Mouse (Mus musculus): ENCODE results near the gene Ankrd2. TPM values are rescaled to one million over a fixed set of nuclear protein-coding genes. Genes with fewer than 3 reads are reported as not detected.

Gene Ankrd2
- polyA plus RNA-seq (2012; rRNA removed): 6.3 and 6.8 TPM in 2 replicates

DNA sequence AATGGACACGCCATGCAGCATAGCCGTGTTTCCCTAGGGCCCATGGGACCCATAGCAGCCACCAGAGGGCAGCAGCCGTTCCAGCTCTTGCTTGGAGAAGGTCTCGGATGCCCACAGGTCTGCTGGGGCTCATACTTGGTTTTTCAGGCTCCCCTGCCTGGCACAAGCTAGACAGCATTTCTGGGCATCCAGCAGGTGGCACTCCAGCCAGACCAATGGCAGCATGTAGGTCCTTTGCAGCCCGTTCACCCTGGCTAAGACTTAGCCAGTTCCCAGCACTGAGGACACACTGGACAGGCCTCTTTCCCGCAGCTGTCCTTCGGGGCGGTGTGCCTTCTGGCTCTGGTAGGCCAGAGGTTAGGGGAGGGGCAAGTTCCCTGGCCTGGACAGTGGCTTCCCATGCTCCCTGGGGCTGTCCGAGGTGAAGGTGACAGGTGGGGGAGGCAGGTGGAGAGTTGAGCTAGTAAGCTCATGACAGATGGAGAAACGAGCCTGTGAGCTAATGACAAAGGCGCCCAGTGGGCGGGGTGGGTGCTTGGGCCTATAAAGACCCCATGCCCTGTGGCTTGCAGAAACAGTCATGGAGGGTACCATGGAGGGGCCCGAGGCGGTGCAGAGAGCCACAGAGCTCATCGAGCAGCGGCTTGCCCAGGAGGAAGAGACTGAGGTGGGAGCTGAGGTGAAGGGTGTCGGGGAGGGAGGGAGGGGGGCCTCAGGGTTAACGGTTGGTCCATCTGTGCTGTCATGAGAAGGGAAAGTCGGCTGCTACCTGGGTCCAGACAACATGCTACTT, at the start of gene Ankrd2:
TSS of gene Ankrd2 (plus strand) at position 545 of the 793 bp plus-strand sequence.
- Histone ChIP-seq H3K27me3 (ENCODE audit: control insufficient read depth, insufficient read depth, low read length) (no peaks in the 10 kb centered on the region), H3K4me3 (ENCODE audit: extremely low read depth, insufficient read depth, insufficient read length) (no peak within 1 kb of the TSS), H3K36me3 (ENCODE audit: control insufficient read depth, insufficient read depth, low read length) (peaks cover 2% of the 10 kb centered on the region; the same call in 1 of the 2 replicates), H3K27ac (ENCODE audit: insufficient read depth, low read length) (no peak within 1 kb of the TSS), H3K4me1 (ENCODE audit: control insufficient read depth, insufficient read depth, insufficient read length) (no peaks in the 10 kb centered on the region)
- 66% methylated on average over 19 of the region's 19 CpGs for WGBS
- no peak for TF ChIP-seq POLR2A (IDR thresholded peaks at IDR 0.05; ENCODE audit: low read depth, low read length)
- TF ChIP-seq CTCF (IDR thresholded peaks at IDR 0.05; ENCODE audit: extremely low read depth, insufficient read depth, insufficient read length, insufficient replicate concordance): peak; percentile 68; the same call in 1 of the 2 replicates
- DNase-seq (ENCODE audit: low read depth in 1 of 2, low spot score in 2 of 2): peak; percentile 38 to 66

- no peaks in the 10 kb centered on the region for H3K36me3 ChIP-seq (ENCODE audit: control insufficient read depth, insufficient read depth, low read length)
- H3K27me3 ChIP-seq (ENCODE audit: control insufficient read depth, insufficient read depth, low read length): no peaks in the 10 kb centered on the region
- no peak for DNase-seq (ENCODE audit: low read depth in 1 of 2, low spot score in 2 of 2)
- peaks cover 3% of the 10 kb centered on the region; the same call in 1 of the 2 replicates for H3K4me1 ChIP-seq (ENCODE audit: control insufficient read depth, insufficient read depth, insufficient read length)
- 92% methylated on average over 4 of the region's 4 CpGs for WGBS
- H3K27ac ChIP-seq (ENCODE audit: insufficient read depth, low read length): no peak overlapping the region
- TF ChIP-seq CTCF (IDR thresholded peaks at IDR 0.05; ENCODE audit: extremely low read depth, insufficient read depth, insufficient read length, insufficient replicate concordance) (no peak), POLR2A (IDR thresholded peaks at IDR 0.05; ENCODE audit: low read depth, low read length) (no peak)
- H3K4me3 ChIP-seq (ENCODE audit: extremely low read depth, insufficient read depth, insufficient read length): no peak overlapping the region
Measured at GRCm38 (mm10) chr19:41987206-41987605, 48.6 kb upstream of the Ankrd2 start.

DNA sequence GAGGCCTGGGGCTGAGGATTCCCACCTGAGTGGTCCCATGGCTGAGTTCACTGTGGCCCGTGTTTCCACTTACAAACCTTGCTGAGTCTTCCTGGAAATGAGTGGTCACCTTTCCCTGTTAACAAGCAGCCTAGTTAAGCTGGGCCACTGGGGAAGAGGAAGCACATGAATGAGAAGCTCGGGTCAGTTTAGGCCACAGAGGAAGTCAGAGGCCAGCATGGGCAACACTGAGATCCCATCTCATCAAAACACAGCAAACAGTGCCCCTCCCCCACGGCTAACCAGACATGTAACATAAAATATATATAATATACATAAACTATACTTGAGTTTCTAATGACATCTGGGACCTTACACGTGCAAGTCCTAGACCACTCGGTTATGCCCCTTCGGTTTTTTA, 46.0 kb upstream of the Ankrd2 start:
- Histone ChIP-seq H3K4me3 (ENCODE audit: extremely low read depth, insufficient read depth, insufficient read length) (no peak overlapping the region), H3K36me3 (ENCODE audit: control insufficient read depth, insufficient read depth, low read length) (no peaks in the 10 kb centered on the region), H3K27ac (ENCODE audit: insufficient read depth, low read length) (no peak overlapping the region), H3K27me3 (ENCODE audit: control insufficient read depth, insufficient read depth, low read length) (no peaks in the 10 kb centered on the region), H3K4me1 (ENCODE audit: control insufficient read depth, insufficient read depth, insufficient read length) (no peaks in the 10 kb centered on the region)
- WGBS: 54% methylated on average over 6 of the region's 6 CpGs
- DNase-seq (ENCODE audit: low read depth in 1 of 2, low spot score in 2 of 2): no peak
- TF ChIP-seq CTCF (IDR thresholded peaks at IDR 0.05; ENCODE audit: extremely low read depth, insufficient read depth, insufficient read length, insufficient replicate concordance) (no peak), POLR2A (IDR thresholded peaks at IDR 0.05; ENCODE audit: low read depth, low read length) (no peak)

DNA sequence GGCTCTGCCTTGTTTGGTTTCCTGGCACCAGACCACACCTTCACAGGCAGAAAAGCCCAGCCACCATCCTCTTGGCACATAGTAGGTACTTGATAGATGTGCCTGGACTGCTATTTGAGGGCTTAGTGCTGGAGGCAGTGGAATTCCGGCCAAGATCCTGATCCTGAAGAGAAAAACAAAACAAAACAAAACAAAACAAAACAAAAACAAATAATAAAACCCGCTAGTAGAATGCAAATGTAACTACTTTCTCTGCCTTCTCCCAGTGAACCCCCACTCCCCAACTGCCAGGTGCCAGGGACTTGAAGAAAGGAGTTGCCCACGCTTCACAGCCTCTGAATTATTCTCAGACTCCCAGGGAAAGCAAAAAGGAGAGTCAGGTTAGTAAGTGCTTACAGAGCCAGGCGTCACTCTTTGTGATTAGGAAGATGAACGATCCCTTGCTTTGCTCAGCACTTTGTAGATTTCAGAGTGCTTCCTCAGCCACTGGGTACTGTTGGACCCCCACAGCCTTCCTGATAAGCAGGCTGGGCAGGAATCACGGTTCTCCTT, 43.8 kb upstream of the Ankrd2 start:
- Histone ChIP-seq H3K27ac (ENCODE audit: insufficient read depth, low read length) (no peak overlapping the region), H3K4me1 (ENCODE audit: control insufficient read depth, insufficient read depth, insufficient read length) (no peaks in the 10 kb centered on the region), H3K27me3 (ENCODE audit: control insufficient read depth, insufficient read depth, low read length) (no peaks in the 10 kb centered on the region), H3K36me3 (ENCODE audit: control insufficient read depth, insufficient read depth, low read length) (no peaks in the 10 kb centered on the region), H3K4me3 (ENCODE audit: extremely low read depth, insufficient read depth, insufficient read length) (no peak overlapping the region)
- DNase-seq (ENCODE audit: low read depth in 1 of 2, low spot score in 2 of 2): no peak
- WGBS: 64% methylated on average over 6 of the region's 6 CpGs
- TF ChIP-seq CTCF (IDR thresholded peaks at IDR 0.05; ENCODE audit: extremely low read depth, insufficient read depth, insufficient read length, insufficient replicate concordance): no peak
- no peak for TF ChIP-seq POLR2A (IDR thresholded peaks at IDR 0.05; ENCODE audit: low read depth, low read length)

- H3K27ac ChIP-seq (ENCODE audit: insufficient read depth, low read length): no peak overlapping the region
- 81% methylated on average over 2 of the region's 2 CpGs for WGBS
Measured at GRCm38 (mm10) chr19:41992971-41993370, 42.8 kb upstream of the Ankrd2 start.

GRCm38 (mm10) chr19:41993484-41993883, 42.3 kb upstream of the Ankrd2 start:
- Histone ChIP-seq H3K4me3 (ENCODE audit: extremely low read depth, insufficient read depth, insufficient read length) (no peak overlapping the region), H3K27me3 (ENCODE audit: control insufficient read depth, insufficient read depth, low read length) (no peaks in the 10 kb centered on the region), H3K27ac (ENCODE audit: insufficient read depth, low read length) (no peak overlapping the region), H3K36me3 (ENCODE audit: control insufficient read depth, insufficient read depth, low read length) (no peaks in the 10 kb centered on the region), H3K4me1 (ENCODE audit: control insufficient read depth, insufficient read depth, insufficient read length) (no peaks in the 10 kb centered on the region)
- TF ChIP-seq CTCF (IDR thresholded peaks at IDR 0.05; ENCODE audit: extremely low read depth, insufficient read depth, insufficient read length, insufficient replicate concordance): no peak
- TF ChIP-seq POLR2A (IDR thresholded peaks at IDR 0.05; ENCODE audit: low read depth, low read length): no peak
- WGBS: 86% methylated on average over 6 of the region's 6 CpGs
- no peak for DNase-seq (ENCODE audit: low read depth in 1 of 2, low spot score in 2 of 2)

More at GRCm38 (mm10) chr19:41992971-41993370, 42.8 kb upstream of the Ankrd2 start:
- Histone ChIP-seq H3K36me3 (ENCODE audit: control insufficient read depth, insufficient read depth, low read length) (no peaks in the 10 kb centered on the region), H3K4me3 (ENCODE audit: extremely low read depth, insufficient read depth, insufficient read length) (no peak overlapping the region), H3K4me1 (ENCODE audit: control insufficient read depth, insufficient read depth, insufficient read length) (no peaks in the 10 kb centered on the region), H3K27me3 (ENCODE audit: control insufficient read depth, insufficient read depth, low read length) (no peaks in the 10 kb centered on the region)
- DNase-seq (ENCODE audit: low read depth in 1 of 2, low spot score in 2 of 2): no peak
- TF ChIP-seq CTCF (IDR thresholded peaks at IDR 0.05; ENCODE audit: extremely low read depth, insufficient read depth, insufficient read length, insufficient replicate concordance) (no peak), POLR2A (IDR thresholded peaks at IDR 0.05; ENCODE audit: low read depth, low read length) (no peak)

DNA sequence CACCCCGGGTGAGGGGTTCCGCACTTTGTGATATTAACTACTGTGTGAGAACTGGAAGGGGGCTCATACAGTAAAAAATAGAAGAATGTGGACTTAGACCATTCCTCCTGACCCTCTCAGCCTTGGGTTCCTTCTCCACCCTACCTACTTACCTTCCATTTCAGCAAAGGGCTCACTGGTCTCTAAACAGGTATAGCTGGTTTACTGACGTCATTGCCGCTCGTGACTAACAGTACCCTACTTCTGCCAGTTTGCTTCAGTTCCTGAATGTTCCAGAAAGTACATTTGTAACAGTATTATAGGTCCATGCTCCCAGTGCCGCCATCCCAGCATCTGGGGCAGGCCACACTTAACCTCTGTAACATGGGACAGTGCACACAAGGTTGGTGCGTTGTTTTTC, 41.8 kb upstream of the Ankrd2 start:
- DNase-seq (ENCODE audit: low read depth in 1 of 2, low spot score in 2 of 2): no peak
- 91% methylated on average over 7 of the region's 7 CpGs for WGBS
- no peaks in the 10 kb centered on the region for H3K27me3 ChIP-seq (ENCODE audit: control insufficient read depth, insufficient read depth, low read length)
- H3K36me3 ChIP-seq (ENCODE audit: control insufficient read depth, insufficient read depth, low read length): no peaks in the 10 kb centered on the region
- H3K4me3 ChIP-seq (ENCODE audit: extremely low read depth, insufficient read depth, insufficient read length): no peak overlapping the region
- no peaks in the 10 kb centered on the region; the same call in 1 of the 2 replicates for H3K4me1 ChIP-seq (ENCODE audit: control insufficient read depth, insufficient read depth, insufficient read length)
- TF ChIP-seq POLR2A (IDR thresholded peaks at IDR 0.05; ENCODE audit: low read depth, low read length): no peak
- TF ChIP-seq CTCF (IDR thresholded peaks at IDR 0.05; ENCODE audit: extremely low read depth, insufficient read depth, insufficient read length, insufficient replicate concordance): no peak
- H3K27ac ChIP-seq (ENCODE audit: insufficient read depth, low read length): no peak overlapping the region
